Comparison of ENCODE assay signal across 35 mouse cellular contexts in genomic region chr2:11038440-11038839, GRCm38 (mm10).
"Had no signal": no experiment of that assay in that cellular context is flagged by ENCODE, and none has a peak within 500 bp of the region (broad histone marks: within the 10 kb centered on the region; RNA-seq: fewer than 3 reads in every experiment).

No protein-coding gene starts in this region.

- H3K27ac ChIP-seq: heart, embryonic 10.5 days; heart, embryonic 13.5 days; heart, embryonic 15.5 days; hindbrain, embryonic 10.5 days; hindbrain, embryonic 12.5 days; hindbrain, embryonic 13.5 days; hindbrain, embryonic 14.5 days; hindbrain, embryonic 15.5 days; hindbrain, postnatal 0 days; intestine, embryonic 15.5 days; kidney, embryonic 15.5 days; kidney, postnatal 0 days; layer of hippocampus, adult 2 months; left cerebral cortex, adult 2 months had no signal

- DNase-seq: heart, postnatal 10 days; heart, postnatal 14 days; heart, postnatal 36 days; heart, postnatal 4 days; kidney, adult 11 months; kidney, adult 18-20 months; kidney, adult 8-10 months; kidney, adult 9 months; kidney, postnatal 10 days; kidney, postnatal 14 days; kidney, postnatal 25 days; kidney, postnatal 36 days; kidney, postnatal 4 days; layer of hippocampus, adult 9-11 months; layer of hippocampus, postnatal 36 days had no signal

- H3K4me3 ChIP-seq: heart, embryonic 10.5 days; heart, embryonic 12.5 days; heart, embryonic 13.5 days; heart, embryonic 15.5 days; hindbrain, embryonic 10.5 days; hindbrain, embryonic 12.5 days; hindbrain, embryonic 13.5 days; hindbrain, embryonic 15.5 days; intestine, embryonic 15.5 days; kidney, embryonic 15.5 days; layer of hippocampus, adult 2 months; left cerebral cortex, adult 2 months had no signal

- H3K9ac ChIP-seq: heart, embryonic 12.5 days; heart, embryonic 13.5 days; heart, embryonic 15.5 days; hindbrain, embryonic 12.5 days; hindbrain, embryonic 13.5 days; hindbrain, embryonic 14.5 days; hindbrain, embryonic 15.5 days; intestine, embryonic 15.5 days; kidney, embryonic 15.5 days had no signal

- H3K4me1 ChIP-seq: heart, embryonic 10.5 days; heart, embryonic 12.5 days; heart, embryonic 13.5 days; heart, embryonic 15.5 days; hindbrain, embryonic 10.5 days; intestine, embryonic 15.5 days; kidney, embryonic 15.5 days had no signal

- H3K4me2 ChIP-seq: heart, embryonic 11.5 days; heart, embryonic 12.5 days; heart, embryonic 13.5 days; heart, embryonic 15.5 days; hindbrain, embryonic 12.5 days; hindbrain, embryonic 13.5 days; hindbrain, embryonic 14.5 days; hindbrain, embryonic 15.5 days; intestine, embryonic 15.5 days; kidney, embryonic 15.5 days had no signal

- H3K27me3 ChIP-seq: heart, embryonic 12.5 days; heart, embryonic 13.5 days; heart, embryonic 15.5 days; hindbrain, embryonic 12.5 days; hindbrain, embryonic 15.5 days; intestine, embryonic 15.5 days; kidney, embryonic 15.5 days had no signal

- H3K9me3 ChIP-seq: heart, embryonic 10.5 days; heart, embryonic 12.5 days; heart, embryonic 13.5 days; heart, embryonic 15.5 days; hindbrain, embryonic 10.5 days; hindbrain, embryonic 12.5 days; hindbrain, embryonic 13.5 days; hindbrain, embryonic 15.5 days; intestine, embryonic 15.5 days; kidney, embryonic 15.5 days had no signal

- H3K36me3 ChIP-seq: heart, embryonic 10.5 days; heart, embryonic 12.5 days; heart, embryonic 13.5 days; heart, embryonic 15.5 days; hindbrain, embryonic 10.5 days; hindbrain, embryonic 12.5 days; hindbrain, embryonic 13.5 days; hindbrain, embryonic 15.5 days; intestine, embryonic 15.5 days; kidney, embryonic 15.5 days had no signal

- ATAC-seq: hindbrain, embryonic 16.5 days; hindbrain, postnatal 0 days; inflammation-experienced regulatory T-cells, adult 6 months; intestine, embryonic 15.5 days; intestine, embryonic 16.5 days; intestine, postnatal 0 days had no signal
